ENCODE assay signal across 10 mouse cellular contexts in the genomic region with DNA sequence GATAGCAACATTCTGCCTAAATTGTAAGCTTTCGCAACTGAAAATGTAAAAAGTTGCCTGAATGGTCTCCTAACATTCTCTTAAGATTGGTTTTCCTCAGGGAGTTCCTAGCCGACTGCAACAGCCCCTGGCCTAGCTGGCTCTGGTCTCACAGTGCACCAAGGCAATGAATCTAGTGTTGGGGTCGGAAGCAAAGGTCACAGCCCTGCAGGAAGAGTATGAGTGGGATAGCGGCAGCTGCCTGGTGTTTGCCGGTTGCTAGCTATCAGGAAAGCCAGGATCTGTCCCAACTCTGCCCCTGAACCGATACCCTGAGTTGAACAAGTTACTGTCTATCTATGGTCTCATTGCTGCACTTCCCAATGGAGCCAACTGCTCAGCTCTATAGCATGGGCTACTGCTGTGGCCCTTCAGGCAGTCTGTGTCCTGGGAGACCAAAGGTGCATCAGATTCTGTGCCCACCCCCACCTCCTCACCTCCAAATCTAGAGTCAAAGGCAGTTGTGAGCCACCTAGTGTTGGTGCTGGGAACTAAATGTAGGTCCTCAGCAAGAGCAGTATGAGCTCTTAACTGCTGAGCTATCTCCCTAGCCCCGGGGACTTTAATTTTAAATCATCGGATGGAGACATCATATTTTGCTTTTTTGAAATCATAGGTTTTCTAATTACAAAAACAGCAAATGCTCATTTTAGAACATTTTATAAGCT. TPM values are rescaled to one million over a fixed set of nuclear protein-coding genes. Genes with fewer than 3 reads are reported as not detected.
DNase-seq lines count a peak whose midpoint lies in the region; ATAC-seq and TF ChIP-seq lines count a peak whose summit lies in the region.
"Had no signal": no experiment of that assay in that cellular context is flagged by ENCODE, and none has a peak within 500 bp of the region (broad histone marks: within the 10 kb centered on the region; RNA-seq: fewer than 3 reads in every experiment).

No protein-coding gene starts in this region.

- H3K79me2 ChIP-seq in CH12.LX (replicated peaks; ENCODE audit: control insufficient read depth, extremely low read depth, insufficient read depth, poor library complexity, severe bottlenecking) (no peaks in the 10 kb centered on the region), MEL (ENCODE audit: control insufficient read depth, insufficient read depth, low read length, poor library complexity) (no peaks in the 10 kb centered on the region)

- in situ Hi-C loops in CH12.LX (cut with MboI; ENCODE audit: low pct_ligation_motif_present, low pct_unique_long_range_greater_than_20kb, low sequenced_read_pairs), result no loop called here

- no peak overlapping the region for H3K27ac ChIP-seq in intestine, postnatal 0 days (ENCODE audit: low read depth, low read length)
- H3K27ac ChIP-seq in intestine, embryonic 16.5 days (ENCODE audit: low read length), result no peak overlapping the region
- H3K27ac ChIP-seq in CH12.LX (ENCODE audit: insufficient read depth, low read depth) (no peak overlapping the region), MEL (ENCODE audit: control insufficient read depth, low read depth, low read length) (no peak overlapping the region)
- H3K27ac ChIP-seq in kidney, embryonic 16.5 days (ENCODE audit: low read length), result 0 out of 2 replicates have a peak overlapping the region, but pooled peaks have one; percentile 54
- H3K27ac ChIP-seq: heart, embryonic 15.5 days had no signal

- TF ChIP-seq RAD21 in CH12.LX (IDR thresholded peaks at IDR 0.05; ENCODE audit: low read depth, low read length), result peak; percentile 35
- peak; percentile 4 for TF ChIP-seq RAD21 in MEL (IDR thresholded peaks at IDR 0.05; ENCODE audit: low read depth, low read length)

- H3K9me3 ChIP-seq in intestine, postnatal 0 days (ENCODE audit: control insufficient read depth), result no peaks in the 10 kb centered on the region
- H3K9me3 ChIP-seq in intestine, embryonic 16.5 days (ENCODE audit: control insufficient read depth, low read length), result no peaks in the 10 kb centered on the region
- H3K9me3 ChIP-seq in CH12.LX (replicated peaks; ENCODE audit: low read length), result no peaks in the 10 kb centered on the region
- no peaks in the 10 kb centered on the region for H3K9me3 ChIP-seq in MEL (replicated peaks; ENCODE audit: insufficient read depth, low read length)
- no peaks in the 10 kb centered on the region for H3K9me3 ChIP-seq in kidney, embryonic 16.5 days (ENCODE audit: low read length)
- H3K9me3 ChIP-seq: heart, embryonic 15.5 days had no signal

- no peaks in the 10 kb centered on the region for H3K4me1 ChIP-seq in intestine, postnatal 0 days (replicated peaks; ENCODE audit: control insufficient read depth, insufficient read depth, low read length)
- no peaks in the 10 kb centered on the region for H3K4me1 ChIP-seq in intestine, embryonic 16.5 days (ENCODE audit: control insufficient read depth, insufficient read depth, low read length)
- H3K4me1 ChIP-seq in CH12.LX (ENCODE audit: control insufficient read depth in 1 of 2, insufficient read depth in 2 of 2), result no peaks in the 10 kb centered on the region
- H3K4me1 ChIP-seq in MEL (ENCODE audit: control insufficient read depth in 1 of 2, insufficient read depth in 2 of 2, low read length in 2 of 2), result peaks cover 5 to 9% of the 10 kb centered on the region in 2 experiments; a peak in 3 of 4 replicates
- H3K4me1 ChIP-seq in kidney, embryonic 16.5 days (ENCODE audit: insufficient read depth, low read length), result peaks cover 5% of the 10 kb centered on the region; the same call in 1 of the 2 replicates
- H3K4me1 ChIP-seq: heart, embryonic 15.5 days had no signal

- TF ChIP-seq EP300 in CH12.LX (IDR thresholded peaks at IDR 0.05; ENCODE audit: low read length) (no peak), MEL (IDR thresholded peaks at IDR 0.05; ENCODE audit: low read depth in 1 of 2, low read length in 2 of 2) (no peak)

- no peak overlapping the region for H3K9ac ChIP-seq in intestine, postnatal 0 days (ENCODE audit: low read depth, low read length)
- H3K9ac ChIP-seq in intestine, embryonic 16.5 days (ENCODE audit: low read depth, low read length), result no peak overlapping the region
- H3K9ac ChIP-seq in CH12.LX (ENCODE audit: insufficient read depth, low read depth), result no peak overlapping the region
- no peak overlapping the region for H3K9ac ChIP-seq in MEL (ENCODE audit: control insufficient read depth, low read depth, low read length, poor library complexity, severe bottlenecking)
- no peak overlapping the region for H3K9ac ChIP-seq in kidney, embryonic 16.5 days (replicated peaks; ENCODE audit: low read length)
- H3K9ac ChIP-seq: heart, embryonic 15.5 days had no signal

- ATAC-seq in intestine, postnatal 0 days, result no peak
- ATAC-seq in intestine, embryonic 16.5 days, result no peak
- no peak for ATAC-seq in kidney, embryonic 16.5 days (ENCODE audit: low FRiP score, low TSS enrichment)
- ATAC-seq in frontal cortex, adult (ENCODE audit: low TSS enrichment), result no peak

- TF ChIP-seq POLR2A in CH12.LX (IDR thresholded peaks at IDR 0.05; ENCODE audit: low read depth, low read length) (no peak), MEL (IDR thresholded peaks at IDR 0.05; ENCODE audit: control insufficient read depth in 1 of 2, insufficient read depth in 1 of 2, low read depth in 1 of 2, low read length in 2 of 2, poor library complexity in 1 of 2) (no peak)

- H3K36me3 ChIP-seq in intestine, postnatal 0 days (ENCODE audit: control insufficient read depth, insufficient read depth), result no peaks in the 10 kb centered on the region
- H3K36me3 ChIP-seq in intestine, embryonic 16.5 days (ENCODE audit: control insufficient read depth, insufficient read depth, low read length), result no peaks in the 10 kb centered on the region
- H3K36me3 ChIP-seq in CH12.LX (replicated peaks in 1 of 2; ENCODE audit: control insufficient read depth in 1 of 2, insufficient read depth in 1 of 2, low read length in 1 of 2) (no peaks in the 10 kb centered on the region), MEL (ENCODE audit: control insufficient read depth in 1 of 2, insufficient read depth in 2 of 2, low read length in 2 of 2) (no peaks in the 10 kb centered on the region; a peak in 1 of 4 replicates)
- H3K36me3 ChIP-seq in kidney, embryonic 16.5 days (ENCODE audit: insufficient read depth, low read length), result no peaks in the 10 kb centered on the region
- H3K36me3 ChIP-seq: heart, embryonic 15.5 days had no signal

- TF ChIP-seq CTCF in intestine, postnatal 0 days (IDR thresholded peaks at IDR 0.05; ENCODE audit: low read depth), result peak; percentile 68
- TF ChIP-seq CTCF in CH12.LX (conservative IDR thresholded peaks at IDR 0.05 in 1 of 2, IDR thresholded peaks at IDR 0.05 in 1 of 2; ENCODE audit: low read depth in 2 of 2, low read length in 2 of 2) (peak; percentile 45 to 55; a peak in 3 of 4 replicates), MEL (IDR thresholded peaks at IDR 0.05 in 2 of 3, conservative IDR thresholded peaks at IDR 0.05 in 1 of 3; ENCODE audit: control insufficient read depth in 1 of 3, insufficient read depth in 1 of 3, low read depth in 2 of 3, low read length in 3 of 3, poor library complexity in 1 of 3, severe bottlenecking in 1 of 3) (peak; percentile 19 to 50 (median 30); a peak in 4 of 6 replicates)

- DNase-seq in CH12.LX (ENCODE audit: extremely low read depth) (peak; percentile 21), MEL (ENCODE audit: low read depth, low spot score) (peak; percentile 31)
- no peak for DNase-seq in spleen, adult 12 weeks (ENCODE audit: low spot score)
- DNase-seq in heart, adult 9 months (ENCODE audit: low spot score in 2 of 2), result no peak

- dilution Hi-C loops in CH12.LX (cut with MboI; ENCODE audit: extremely low pct_ligation_motif_present, extremely low pct_unique_long_range_greater_than_20kb, low sequenced_read_pairs), result no loop called here

- H3K4me2 ChIP-seq in intestine, postnatal 0 days (replicated peaks; ENCODE audit: low read depth), result no peak overlapping the region
- H3K4me2 ChIP-seq in intestine, embryonic 16.5 days (ENCODE audit: low read depth, low read length), result no peak overlapping the region
- no peak overlapping the region for H3K4me2 ChIP-seq in CH12.LX (ENCODE audit: insufficient read depth, low read depth, poor library complexity, severe bottlenecking)
- no peak overlapping the region for H3K4me2 ChIP-seq in kidney, embryonic 16.5 days (replicated peaks; ENCODE audit: low read depth, low read length)
- H3K4me2 ChIP-seq: heart, embryonic 15.5 days had no signal

- no peaks in the 10 kb centered on the region for H3K27me3 ChIP-seq in intestine, postnatal 0 days (replicated peaks; ENCODE audit: control insufficient read depth, insufficient read depth, low read length)
- H3K27me3 ChIP-seq in intestine, embryonic 16.5 days (replicated peaks; ENCODE audit: control insufficient read depth, insufficient read depth, low read length), result no peaks in the 10 kb centered on the region
- peaks cover 88% of the 10 kb centered on the region for H3K27me3 ChIP-seq in CH12.LX (replicated peaks)
- no peaks in the 10 kb centered on the region; a peak in 2 of 4 replicates for H3K27me3 ChIP-seq in MEL (ENCODE audit: control insufficient read depth in 1 of 2, insufficient read depth in 2 of 2, low read length in 2 of 2)
- H3K27me3 ChIP-seq in kidney, embryonic 16.5 days (ENCODE audit: insufficient read depth, low read length), result no peaks in the 10 kb centered on the region
- H3K27me3 ChIP-seq: heart, embryonic 15.5 days had no signal

- WGBS in intestine, postnatal 0 days, result 65% methylated on average over 8 of the region's 8 CpGs
- 55% methylated on average over 8 of the region's 8 CpGs for WGBS in intestine, embryonic 16.5 days
- 45% methylated on average over 8 of the region's 8 CpGs for WGBS in kidney, embryonic 16.5 days

- no peak overlapping the region for H3K4me3 ChIP-seq in intestine, postnatal 0 days (ENCODE audit: low read depth, low read length)
- no peak overlapping the region for H3K4me3 ChIP-seq in intestine, embryonic 16.5 days (ENCODE audit: low read length)
- H3K4me3 ChIP-seq in CH12.LX (replicated peaks in 1 of 3; ENCODE audit: low read depth in 2 of 3, low read length in 2 of 3, poor library complexity in 1 of 3), result no peak overlapping the region
- H3K4me3 ChIP-seq in MEL (ENCODE audit: control insufficient read depth in 1 of 2, insufficient read depth in 1 of 2, low read depth in 2 of 2, low read length in 2 of 2), result no peak overlapping the region
- H3K4me3 ChIP-seq in kidney, embryonic 16.5 days (ENCODE audit: low read length), result no peak overlapping the region
- H3K4me3 ChIP-seq: heart, embryonic 15.5 days had no signal

TF ChIP-seq in MEL, 35 proteins besides CTCF, POLR2A, EP300 and RAD21 (continues in another document):
- TF ChIP-seq KAT2A (conservative IDR thresholded peaks at IDR 0.05; ENCODE audit: low read depth, low read length), result no peak

RNA-seq across cellular contexts. Expression of gene Tex36, which starts 46.0 kb away (rescaled TPM):
- polyA plus RNA-seq in intestine, postnatal 0 days (2015; fragmentation: Nextera tagmentation; extraction: Ambion mirVana), result not detected in 2 replicates
- polyA plus RNA-seq in intestine, embryonic 16.5 days (2015; fragmentation: Nextera tagmentation; extraction: Ambion mirVana), result 0.13 TPM in 1 of 2 replicates, not detected in the other
- not detected in 2 replicates for total RNA-seq in CH12.LX (2012; rRNA removed)
- not detected in 2 replicates for total RNA-seq in CH12.LX (2014; rRNA removed)
- not detected in 2 replicates for polyA plus RNA-seq in CH12.LX (2012; ENCODE audit: insufficient read length, low read depth)
- not detected in 2 replicates for total RNA-seq in MEL (2012; rRNA removed)
- not detected for polyA plus RNA-seq in MEL (2012; ENCODE audit: insufficient read depth in 1 of 2, insufficient read length in 2 of 2, low read depth in 1 of 2, low replicate concordance in 2 of 2, missing spikeins in 1 of 2)
- polyA plus RNA-seq in kidney, embryonic 16.5 days (2015; fragmentation: Nextera tagmentation; extraction: Ambion mirVana), result not detected in 2 replicates
- total RNA-seq: liver, adult 2 months had no signal
- polyA plus RNA-seq: heart, embryonic 15.5 days; liver, adult 2 months had no signal

Comparison
In these comparisons a context has a peak if more than half of its experiments do, and no peak if none do; other contexts are left out.
1. DNase-seq: peak in CH12.LX (single experiment) and MEL (single experiment); none in spleen, adult 12 weeks (single experiment) and heart, adult 9 months (0 of 2).
2. Peak in every context shown above with its lines, with median percentiles within 50 percentile points of each other: CTCF ChIP-seq.